Mouse (Mus musculus) lung, embryonic 15.5 days (tissue): ENCODE measurements around the gene Wdr62. TPM values are rescaled to one million over a fixed set of nuclear protein-coding genes. Genes with fewer than 3 reads are reported as not detected.

Experiments used
- ATAC-seq: fragments of 200-750 bp; cut with Nextera tagmentation; 2 replicates; pipeline ENCODE4 v1.8.0; 2017; ENCODE audit warnings: moderate number of reproducible peaks, borderline replicate concordance; ENCODE audit not compliant: low FRiP score, low TSS enrichment; ENCODE audit errors: extremely low read depth
- H3K27ac ChIP-seq: fragments of 300-500 bp; sonication (generic); 2 replicates; pipeline ENCODE4 v1.5.1; 2015; ENCODE audit warnings: moderate library complexity, mild to moderate bottlenecking, inconsistent platforms
- H3K27me3 ChIP-seq: fragments of 300-500 bp; sonication (generic); 2 replicates; pipeline ENCODE4 v1.6.1; 2015; ENCODE audit warnings: inconsistent platforms
- H3K36me3 ChIP-seq: fragments of 300-500 bp; sonication (generic); 2 replicates; pipeline ENCODE4 v1.6.1; 2015; ENCODE audit warnings: inconsistent platforms
- H3K4me1 ChIP-seq: fragments of 300-500 bp; sonication (generic); 2 replicates; pipeline ENCODE4 v1.6.1; 2015; ENCODE audit warnings: inconsistent platforms
- H3K4me2 ChIP-seq: fragments of 300-500 bp; sonication (generic); 2 replicates; pipeline ENCODE4 v1.6.1; 2015; ENCODE audit warnings: inconsistent platforms, mild to moderate bottlenecking, moderate library complexity
- H3K4me3 ChIP-seq: fragments of 300-500 bp; sonication (generic); 2 replicates; pipeline ENCODE4 v1.5.1; 2015; ENCODE audit warnings: mild to moderate bottlenecking, inconsistent platforms
- H3K9ac ChIP-seq: fragments of 300-500 bp; sonication (generic); 2 replicates; pipeline ENCODE4 v1.6.1; 2015; ENCODE audit warnings: inconsistent platforms
- H3K9me3 ChIP-seq: fragments of 300-500 bp; sonication (generic); 2 replicates; pipeline ENCODE4 v1.6.1; 2016; ENCODE audit warnings: inconsistent platforms
- WGBS: fragments of 180-500 bp; shearing (Covaris S2); methylation state at CpG from one replicate; pipeline ENCODE4 v1.1.7; 2015; 5-methylcytosine and 5-hydroxymethylcytosine counted together
- polyA plus RNA-seq: library from polyadenylated mRNA; unstranded; fragments of >200 nt; fragmentation: Nextera tagmentation; extraction: Ambion mirVana; gene quantifications from 2 replicates; pipeline ENCODE4 v1.2.1, GENCODE M21; 2015

The Wdr62 gene
- polyA plus RNA-seq, 1 experiment from 2014 or later: 11.5 TPM

GRCm38 (mm10) chr7:30318142-30318541 lies 37.9 kb upstream of the Wdr62 start:
- no peak overlapping the region for H3K9ac ChIP-seq
- H3K27ac ChIP-seq: no peak overlapping the region
- no peak overlapping the region for H3K4me3 ChIP-seq
- H3K36me3 ChIP-seq: no peaks in the 10 kb centered on the region
- H3K27me3 ChIP-seq: no peaks in the 10 kb centered on the region
- H3K9me3 ChIP-seq: no peaks in the 10 kb centered on the region
- ATAC-seq: no peak
- WGBS: 92% methylated on average over 3 of the region's 3 CpGs
- no peak overlapping the region for H3K4me2 ChIP-seq
- H3K4me1 ChIP-seq: peaks cover 18% of the 10 kb centered on the region

DNA sequence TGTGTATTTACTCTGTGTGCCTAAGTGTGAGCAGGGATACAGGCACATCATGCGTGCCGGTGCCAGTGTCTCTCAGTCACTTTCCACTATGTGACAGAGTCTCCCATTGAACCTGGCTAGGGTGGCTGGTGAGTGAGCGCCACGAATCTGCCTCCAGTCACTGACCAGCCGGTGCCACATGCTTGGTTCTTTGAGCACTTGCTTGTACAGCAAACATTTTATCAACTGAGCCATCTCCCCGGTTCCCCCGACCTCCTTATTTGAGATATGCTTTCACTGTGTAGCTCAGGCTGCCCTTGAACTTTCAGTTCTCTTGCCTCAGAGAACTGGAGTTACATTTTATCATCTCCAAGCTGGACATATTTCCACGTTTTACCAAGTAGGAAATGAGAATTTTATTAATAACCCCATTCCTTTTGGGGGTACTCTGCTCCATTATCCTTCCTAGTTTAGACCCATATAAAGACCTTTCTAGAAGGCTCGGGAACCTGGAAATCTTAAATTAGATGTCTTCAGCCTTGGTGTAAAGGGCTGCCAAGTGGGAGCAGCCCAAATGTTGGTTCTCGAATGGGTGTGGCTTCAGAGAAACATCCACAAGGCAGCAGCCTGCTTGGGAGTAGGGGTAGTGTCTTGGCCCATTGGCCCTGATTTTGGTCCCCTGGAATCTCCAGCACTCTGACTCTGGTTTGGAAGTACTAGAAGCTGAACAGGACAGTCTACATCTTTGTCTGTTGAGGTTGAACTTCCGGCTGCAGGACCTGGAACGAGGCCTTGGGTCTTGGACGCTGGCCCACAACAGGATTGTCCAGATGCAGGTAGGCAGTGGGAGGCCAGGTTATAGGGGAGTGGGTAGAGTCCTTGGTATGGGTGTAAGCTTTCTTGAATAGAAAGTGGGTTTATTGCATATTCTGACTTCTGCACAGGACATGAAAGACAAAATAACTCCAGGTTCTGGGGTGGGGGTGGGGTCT lies 35.6 kb upstream of the Wdr62 start:
- peaks cover 5% of the 10 kb centered on the region; the same call in 1 of the 2 replicates for H3K4me1 ChIP-seq
- H3K27me3 ChIP-seq: no peaks in the 10 kb centered on the region
- no peaks in the 10 kb centered on the region for H3K36me3 ChIP-seq
- H3K4me2 ChIP-seq: peak overlapping the region; percentile 54
- H3K9ac ChIP-seq: peak overlapping the region; percentile 33
- WGBS: 57% methylated on average over 13 of the region's 13 CpGs
- peak overlapping the region; percentile 38 for H3K4me3 ChIP-seq
- H3K27ac ChIP-seq: no peak overlapping the region
- ATAC-seq: no peak
- no peaks in the 10 kb centered on the region for H3K9me3 ChIP-seq

- ATAC-seq: peak; percentile 44; the same call in 1 of the 2 replicates
- Histone ChIP-seq H3K9me3 (no peaks in the 10 kb centered on the region), H3K27ac (peak within 1 kb of the TSS; percentile 21; the same call in 1 of the 2 replicates), H3K36me3 (no peaks in the 10 kb centered on the region), H3K4me1 (peaks cover 6% of the 10 kb centered on the region; the same call in 1 of the 2 replicates), H3K27me3 (no peaks in the 10 kb centered on the region), H3K4me2 (peak within 1 kb of the TSS; percentile 54), H3K9ac (peak within 1 kb of the TSS; percentile 33), H3K4me3 (peak within 1 kb of the TSS; percentile 38)
- whole genome bisulfite sequencing: 0% methylated on average over 9 of the region's 9 CpGs
Observed at GRCm38 (mm10) chr7:30314721-30315155, 34.5 kb upstream of the Wdr62 start, which contains the start of gene Syne4. TSS of gene Syne4 (plus strand) at chr7:30314807.

DNA sequence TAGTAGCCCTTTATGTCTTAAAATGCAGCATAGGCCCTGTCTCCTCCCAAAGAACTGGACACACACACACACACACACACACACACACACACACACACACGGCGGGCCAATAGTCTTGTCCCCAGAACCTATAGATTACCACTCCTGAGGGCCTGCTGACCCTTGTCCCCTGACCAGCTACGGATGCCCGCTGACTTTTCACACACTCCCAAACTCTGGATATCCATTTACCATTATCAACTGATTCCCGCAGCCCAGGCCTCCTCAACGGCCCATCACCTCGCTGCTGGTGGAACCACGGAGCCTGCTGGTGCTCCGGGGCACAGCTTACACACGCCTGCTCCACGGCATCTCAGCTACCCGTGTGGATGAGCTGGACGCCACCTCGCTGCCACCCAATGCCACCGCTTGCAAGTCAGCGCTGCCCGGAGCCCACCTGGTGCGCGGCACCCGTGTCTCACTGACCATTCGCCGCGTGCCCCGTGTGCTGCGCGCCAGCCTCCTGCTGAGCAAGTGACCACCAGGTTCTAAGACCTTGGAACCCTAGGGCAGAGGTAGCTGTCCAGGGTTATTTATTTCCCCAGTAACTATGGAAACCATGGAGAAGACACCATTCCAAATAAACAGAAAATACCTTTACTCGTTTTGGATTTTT lies 33.6 kb upstream of the Wdr62 start:
- no peaks in the 10 kb centered on the region for H3K27me3 ChIP-seq
- peaks cover 13% of the 10 kb centered on the region for H3K4me1 ChIP-seq
- H3K4me3 ChIP-seq: no peak overlapping the region
- ATAC-seq: no peak
- WGBS: 38% methylated on average over 27 of the region's 27 CpGs
- no peak overlapping the region for H3K27ac ChIP-seq
- H3K9ac ChIP-seq: no peak overlapping the region
- no peak overlapping the region for H3K4me2 ChIP-seq
- no peaks in the 10 kb centered on the region for H3K36me3 ChIP-seq
- H3K9me3 ChIP-seq: no peaks in the 10 kb centered on the region

GRCm38 (mm10) chr7:30310136-30310535 lies 29.9 kb upstream of the Wdr62 start:
- H3K36me3 ChIP-seq: no peaks in the 10 kb centered on the region
- no peak overlapping the region for H3K4me3 ChIP-seq
- no peak overlapping the region for H3K9ac ChIP-seq
- H3K4me2 ChIP-seq: peak overlapping the region; percentile 83; the same call in 1 of the 2 replicates
- no peaks in the 10 kb centered on the region for H3K27me3 ChIP-seq
- 82% methylated on average over 12 of the region's 12 CpGs for WGBS
- no peaks in the 10 kb centered on the region for H3K9me3 ChIP-seq
- no peak for ATAC-seq
- H3K4me1 ChIP-seq: peaks cover 18% of the 10 kb centered on the region
- H3K27ac ChIP-seq: no peak overlapping the region

- H3K27ac ChIP-seq: no peak overlapping the region
- 52% methylated on average over 15 of the region's 15 CpGs for WGBS
Observed at GRCm38 (mm10) chr7:30309395-30310129, 29.3 kb upstream of the Wdr62 start.

DNA sequence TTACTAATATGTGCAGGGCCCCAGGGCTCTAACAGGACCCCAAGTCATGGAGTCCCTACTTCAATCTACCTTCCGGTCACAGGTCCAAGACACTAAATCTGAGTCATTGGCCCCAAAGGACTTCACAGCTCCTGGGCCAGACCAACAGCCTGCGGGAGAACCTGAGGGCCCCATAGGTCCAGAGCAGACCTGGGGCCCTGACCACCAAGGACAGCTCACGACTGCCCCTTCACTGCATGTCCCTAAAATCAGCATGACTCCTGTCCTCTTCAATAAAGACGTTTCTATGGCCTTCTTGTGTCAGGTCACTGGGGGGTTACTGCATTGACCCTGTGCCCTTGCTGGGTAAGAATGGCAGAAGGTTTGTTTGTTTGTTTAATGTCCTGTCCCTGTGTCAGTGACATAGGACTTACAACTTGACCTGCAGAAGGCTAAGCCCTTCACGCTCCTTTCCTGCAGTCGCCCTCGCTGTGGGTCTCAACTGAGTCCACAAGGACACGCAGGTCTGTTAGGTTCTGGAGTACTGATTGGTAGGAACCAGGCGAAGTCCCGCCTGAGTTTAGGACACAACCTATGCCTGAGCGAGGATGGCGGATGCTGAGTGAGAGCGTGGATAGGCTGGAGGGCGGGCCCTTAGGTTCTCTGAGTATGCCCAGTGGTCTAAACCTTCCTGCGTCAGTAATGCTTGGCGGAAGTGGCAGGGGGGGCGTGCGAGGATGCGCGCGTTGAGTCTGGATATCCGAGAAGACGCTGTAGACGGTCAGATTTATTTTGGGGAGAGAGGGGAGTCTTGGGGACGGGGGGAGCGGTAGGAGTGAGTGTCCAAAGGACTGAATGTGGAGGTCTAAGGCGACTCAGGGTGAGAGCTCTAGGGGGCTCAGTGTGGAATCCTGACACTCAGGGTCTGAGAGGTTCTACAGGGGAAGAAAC lies 28.1 kb upstream of the Wdr62 start, which contains the start of gene Alkbh6:
TSS of gene Alkbh6 (plus strand) at position 642 of the 930 bp plus-strand sequence.
- peaks cover 13% of the 10 kb centered on the region for H3K4me1 ChIP-seq
- peak within 1 kb of the TSS; percentile 59 for H3K4me3 ChIP-seq
- peak; percentile 99 for ATAC-seq
- peak within 1 kb of the TSS; percentile 41; the same call in 1 of the 2 replicates for H3K27ac ChIP-seq
- 3% methylated on average over 27 of the region's 27 CpGs for WGBS
- peaks cover 5% of the 10 kb centered on the region; the same call in 1 of the 2 replicates for H3K36me3 ChIP-seq
- H3K9ac ChIP-seq: peak within 1 kb of the TSS; percentile 48
- H3K4me2 ChIP-seq: peak within 1 kb of the TSS; percentile 83
- H3K27me3 ChIP-seq: no peaks in the 10 kb centered on the region
- no peaks in the 10 kb centered on the region for H3K9me3 ChIP-seq

More at GRCm38 (mm10) chr7:30309395-30310129, 29.3 kb upstream of the Wdr62 start:
- Histone ChIP-seq H3K4me3 (peak overlapping the region; percentile 59), H3K9ac (peak overlapping the region; percentile 48), H3K4me1 (peaks cover 17% of the 10 kb centered on the region), H3K36me3 (no peaks in the 10 kb centered on the region), H3K27me3 (no peaks in the 10 kb centered on the region), H3K9me3 (no peaks in the 10 kb centered on the region), H3K4me2 (peak overlapping the region; percentile 83)
- no peak for ATAC-seq

- Histone ChIP-seq H3K27ac (no peak overlapping the region), H3K27me3 (no peaks in the 10 kb centered on the region), H3K4me2 (no peak overlapping the region), H3K4me3 (no peak overlapping the region), H3K9me3 (no peaks in the 10 kb centered on the region), H3K9ac (no peak overlapping the region), H3K4me1 (peaks cover 13% of the 10 kb centered on the region), H3K36me3 (peaks cover 19% of the 10 kb centered on the region; the same call in 1 of the 2 replicates)
- 90% methylated on average over 16 of the region's 16 CpGs for WGBS
- ATAC-seq: no peak
Observed at GRCm38 (mm10) chr7:30306083-30306779, 26.0 kb upstream of the Wdr62 start.

DNA sequence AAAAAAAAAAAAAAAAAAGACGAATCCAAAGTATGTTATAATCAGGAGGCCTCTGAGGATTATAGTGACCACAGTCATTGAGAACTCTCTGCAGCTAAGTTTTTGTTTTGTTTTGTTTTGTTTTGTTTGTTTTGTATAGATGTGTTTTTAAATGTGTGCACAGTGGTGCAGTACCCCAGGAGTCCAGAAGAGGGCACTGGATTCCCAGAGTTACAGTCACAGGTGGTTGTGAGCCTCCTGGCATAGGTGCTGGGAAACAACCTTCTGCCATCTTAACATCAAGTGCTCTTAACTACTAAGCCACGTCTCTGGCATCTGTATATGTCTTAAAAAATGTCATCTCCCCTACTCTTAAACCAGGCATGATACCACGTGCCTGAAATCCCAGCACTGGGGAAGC lies 20.7 kb upstream of the Wdr62 start:
- 46% methylated on average over 3 of the region's 3 CpGs for WGBS
- H3K36me3 ChIP-seq: peaks cover 22% of the 10 kb centered on the region
- ATAC-seq: no peak

DNA sequence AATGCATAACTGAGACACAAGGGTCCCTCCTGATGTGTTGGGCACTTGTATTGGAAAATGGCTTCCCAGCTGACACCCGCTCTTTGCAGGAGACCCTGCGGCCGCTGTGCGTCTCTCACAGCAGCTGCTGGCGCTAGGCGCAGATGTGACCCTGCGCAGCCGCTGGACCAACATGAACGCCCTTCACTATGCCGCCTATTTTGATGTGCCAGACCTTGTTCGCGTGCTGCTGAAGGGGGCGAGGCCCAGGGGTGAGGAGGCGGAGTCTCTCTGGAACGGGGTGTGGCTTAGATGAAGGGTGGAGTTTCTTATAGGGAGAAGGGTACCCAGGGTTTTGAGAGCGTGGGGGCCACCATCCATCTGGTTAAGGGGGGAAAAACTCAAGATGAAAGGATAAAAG lies 17.0 kb upstream of the Wdr62 start:
- Histone ChIP-seq H3K27me3 (no peaks in the 10 kb centered on the region), H3K4me2 (no peak overlapping the region), H3K36me3 (peaks cover 12% of the 10 kb centered on the region; the same call in 1 of the 2 replicates), H3K9ac (no peak overlapping the region), H3K4me1 (no peaks in the 10 kb centered on the region; the same call in none of the 2 replicates), H3K27ac (no peak overlapping the region), H3K9me3 (no peaks in the 10 kb centered on the region), H3K4me3 (no peak overlapping the region)
- ATAC-seq: no peak
- WGBS: 69% methylated on average over 16 of the region's 16 CpGs

More for the DNA sequence above, 20.7 kb upstream of the Wdr62 start:
- no peaks in the 10 kb centered on the region for H3K4me1 ChIP-seq
- no peaks in the 10 kb centered on the region for H3K27me3 ChIP-seq
- no peak overlapping the region for H3K27ac ChIP-seq
- no peak overlapping the region for H3K4me3 ChIP-seq
- H3K9me3 ChIP-seq: no peaks in the 10 kb centered on the region
- H3K9ac ChIP-seq: no peak overlapping the region
- H3K4me2 ChIP-seq: no peak overlapping the region
